Mouse (Mus musculus) liver (tissue): Measurements from ENCODE around the gene Dis3l2.

Experiments
- DNase-seq: peaks from one replicate; pipeline ENCODE4 v3.0.0-alpha.2; 2020; ENCODE audit warnings: mixed read lengths

The Dis3l2 gene

DNA sequence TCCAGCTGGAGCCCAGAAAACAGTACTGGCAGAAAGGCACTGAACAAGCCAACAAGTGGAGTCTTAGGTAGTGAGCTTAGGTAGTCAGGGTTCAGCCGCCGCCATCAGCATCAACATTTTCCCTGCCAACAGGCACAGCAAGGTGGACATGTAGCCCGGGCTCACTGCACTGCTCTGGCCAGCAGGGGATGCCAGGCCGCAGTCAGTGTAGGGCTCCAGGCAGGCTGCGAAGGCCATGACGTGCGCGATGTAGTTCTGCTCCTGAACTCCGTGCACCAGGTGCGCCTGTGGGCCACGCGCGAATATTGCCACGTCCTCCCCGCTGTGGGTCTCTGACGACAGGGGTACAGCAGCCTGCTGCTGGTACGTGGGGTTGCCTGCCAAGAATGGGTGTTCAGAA, 383.4 kb downstream of the Dis3l2 start:
- no peak for DNase-seq

DNA sequence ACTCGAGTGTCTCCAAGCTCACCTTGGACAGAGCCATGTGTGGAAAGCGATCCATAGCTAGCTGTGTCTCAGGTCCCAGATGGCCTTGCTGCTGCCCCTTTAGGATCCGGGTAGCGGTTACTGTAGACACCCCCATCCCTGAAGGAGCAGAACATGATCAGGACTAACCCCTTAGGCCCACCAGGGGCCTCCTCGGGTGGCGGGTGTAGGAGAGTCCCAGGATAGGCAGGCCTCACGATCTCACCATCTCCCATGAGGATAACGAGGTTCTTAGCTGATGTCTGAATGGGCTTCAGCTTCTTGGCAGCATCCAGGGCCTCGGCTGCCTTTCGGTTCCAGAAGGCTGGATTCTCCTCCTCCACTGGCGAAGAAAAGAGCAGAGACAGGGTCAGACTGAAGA, 385.6 kb downstream of the Dis3l2 start:
- DNase-seq, result no peak

DNA sequence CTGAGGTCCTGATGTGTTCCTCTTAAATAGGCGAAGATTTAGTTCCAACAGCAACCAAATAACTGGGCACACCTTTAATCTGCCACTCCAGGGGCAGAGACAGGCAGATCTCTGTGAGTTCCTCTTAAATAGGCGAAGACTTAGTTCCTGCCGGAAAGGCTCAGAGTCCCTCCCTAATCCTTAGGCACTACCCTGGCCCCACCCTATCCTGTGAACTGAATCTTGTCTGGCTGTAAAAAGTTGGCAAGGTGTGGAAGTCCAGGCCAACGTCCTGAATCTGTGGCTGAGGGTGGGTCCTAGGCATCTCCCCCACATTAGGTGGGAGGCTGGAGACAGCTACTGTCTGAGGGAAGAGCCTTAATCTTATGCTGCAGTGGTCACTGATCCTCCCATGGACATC, 386.2 kb downstream of the Dis3l2 start, which contains the start of gene Alppl2:
Gene Alppl2 (minus strand): TSS at position 101 of the 400 bp plus-strand sequence.
- DNase-seq, result no peak

DNA sequence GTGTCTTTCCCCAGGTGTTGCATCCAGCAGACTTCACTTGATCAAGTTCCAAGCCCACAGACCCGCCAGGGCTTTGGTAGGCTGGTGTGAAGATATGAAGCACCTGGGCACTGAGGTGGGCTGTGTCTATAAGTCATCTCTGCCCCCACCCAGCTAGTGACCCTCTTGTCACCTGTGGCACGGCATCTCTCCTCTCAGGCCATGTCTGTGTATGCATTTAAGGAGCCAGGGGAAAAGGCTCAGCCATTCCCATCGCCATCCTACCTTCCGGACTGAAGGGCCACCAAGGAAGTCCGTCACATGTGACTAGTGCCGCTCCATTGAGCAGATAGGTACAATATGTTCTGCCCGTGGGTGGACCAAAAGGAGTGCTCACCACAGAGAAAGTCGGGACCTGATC, 392.0 kb downstream of the Dis3l2 start:
- DNase-seq, result no peak

DNA sequence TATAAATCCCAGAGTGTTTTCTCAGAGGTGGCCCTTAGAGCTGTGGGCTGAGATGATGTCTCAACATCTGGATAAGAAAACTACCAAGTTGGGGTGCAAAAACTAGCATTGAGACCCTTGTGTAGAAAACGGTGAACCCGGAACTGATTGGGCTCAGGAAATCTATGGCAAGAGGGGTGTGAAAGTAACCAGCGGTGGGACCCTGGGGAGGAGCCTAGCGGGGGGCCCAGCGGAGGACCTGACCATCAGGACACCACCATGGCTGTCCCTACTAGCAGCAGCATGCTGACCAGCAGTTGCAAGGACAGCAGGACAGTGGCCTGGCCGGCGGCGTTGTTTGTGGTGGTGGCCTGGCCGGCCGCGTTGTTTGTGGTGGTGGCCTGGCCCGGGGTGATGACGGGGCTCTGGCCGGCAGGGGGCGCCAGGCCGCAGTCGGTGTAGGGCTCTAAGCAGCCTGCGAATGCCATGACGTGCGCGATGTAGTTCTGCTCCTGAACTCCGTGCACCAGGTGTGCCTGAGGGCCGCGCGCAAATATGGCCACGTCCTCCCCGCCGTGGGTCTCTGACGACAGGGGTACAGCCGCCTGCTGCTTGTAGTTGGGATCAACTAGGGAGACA, 394.9 kb downstream of the Dis3l2 start:
- peak; percentile 63 for DNase-seq
